Mouse (Mus musculus): ENCODE results near the gene Mynn. TPM values are rescaled to one million over a fixed set of nuclear protein-coding genes. Genes with fewer than 3 reads are reported as not detected.

The Mynn gene
- 52.4 TPM for polyA plus RNA-seq (2017; shearing (Covaris generic))

DNA sequence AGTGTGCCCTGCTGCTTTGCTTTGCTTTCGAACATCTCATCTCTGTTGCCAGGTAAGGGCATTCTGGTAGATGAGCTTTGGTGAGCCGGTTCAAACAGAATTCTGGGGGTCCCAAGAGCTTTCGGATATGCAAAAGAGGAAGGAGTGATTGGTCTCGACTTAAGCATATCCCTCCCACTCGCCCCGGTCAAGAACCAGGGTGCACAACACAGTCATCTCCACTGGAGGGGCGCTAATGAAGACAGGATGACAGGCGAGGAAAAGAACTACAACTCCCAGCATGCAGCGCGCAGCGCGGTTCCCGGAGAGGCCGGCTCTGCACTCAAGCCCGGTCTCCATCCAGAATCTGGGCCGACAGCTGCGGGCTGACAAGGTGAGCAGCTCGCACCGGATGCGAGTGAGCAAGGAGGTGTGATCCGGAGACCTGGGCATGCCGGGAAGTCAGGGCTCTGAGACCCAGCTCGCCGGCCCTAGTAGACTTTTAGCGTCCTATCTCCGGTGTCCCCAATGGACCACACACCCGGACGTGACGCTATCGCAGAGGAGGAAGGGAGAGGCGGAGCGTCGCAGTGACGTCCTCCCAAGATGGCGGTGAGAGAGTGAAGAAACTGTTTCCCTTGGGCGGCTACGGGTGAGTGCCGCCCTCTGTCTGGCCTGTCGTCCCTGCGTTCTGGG is at the start of gene Mynn:
Gene Mynn, plus strand, starts transcription at position 1 of the 675 bp plus-strand sequence.

DNA sequence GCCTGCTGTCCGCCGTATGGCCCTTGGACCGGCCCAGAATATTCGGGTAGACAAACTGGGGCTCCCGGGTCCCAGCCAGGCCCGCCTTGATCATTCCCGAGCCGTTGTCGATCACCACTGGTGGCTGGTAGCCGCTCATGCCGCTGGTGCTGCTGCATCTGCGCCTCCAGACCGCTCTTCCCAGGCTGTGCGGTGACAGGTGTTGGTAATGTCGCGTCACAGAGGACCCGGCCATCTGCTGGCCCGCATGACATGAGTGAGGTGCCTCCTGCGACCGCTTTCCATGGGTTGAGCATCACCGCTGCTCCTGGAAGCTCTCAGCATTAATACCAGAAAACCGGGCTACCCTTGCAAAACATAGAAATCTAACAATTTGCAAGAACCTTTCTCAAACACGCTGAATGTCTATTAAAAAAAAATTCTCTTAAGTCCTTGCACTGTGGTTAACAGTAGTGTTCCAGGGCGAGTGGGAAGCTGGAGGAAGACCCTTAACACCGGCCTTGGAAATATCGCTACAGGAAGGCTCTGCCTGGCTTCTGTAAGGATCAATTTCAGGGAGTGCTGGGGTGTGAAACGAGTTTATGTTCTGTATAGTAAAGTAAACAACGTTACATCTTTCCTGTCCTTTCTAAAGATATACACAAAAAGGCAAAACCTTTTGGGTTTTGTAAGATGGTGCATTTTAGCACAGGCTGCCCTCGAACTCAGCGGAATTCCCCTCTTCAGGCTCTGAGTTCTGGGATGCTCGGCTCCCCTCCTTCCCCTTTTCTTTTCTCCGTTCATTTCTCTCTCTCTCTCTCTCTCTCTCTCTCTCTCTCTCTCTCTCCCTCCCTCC is 1.9 kb upstream of the Mynn start, which contains the start of gene Actrt3:
Gene Actrt3, minus strand, starts transcription at position 229 of the 835 bp plus-strand sequence.

DNA sequence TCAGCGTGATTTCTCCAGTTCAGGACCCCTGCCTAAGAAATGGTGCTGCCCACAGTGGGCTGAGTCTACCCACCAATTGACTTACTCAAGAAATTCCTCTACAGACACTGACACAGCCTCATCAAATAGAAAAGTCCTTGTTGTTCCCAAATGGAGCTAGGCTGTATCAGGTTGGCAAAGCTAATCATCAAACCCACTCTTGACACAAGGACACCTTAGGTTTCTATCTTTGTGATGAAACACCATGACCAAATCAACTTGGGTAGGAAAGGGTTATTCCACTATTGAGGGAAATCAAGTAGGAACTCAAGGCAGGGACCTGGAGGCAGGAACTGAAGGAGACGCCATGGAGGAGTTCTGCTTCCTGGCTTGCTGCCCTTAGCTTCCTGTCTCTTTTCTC is 42.3 kb downstream of the Mynn start, which contains the start of gene Lrriq4:
Gene Lrriq4, plus strand, starts transcription at position 301 of the 400 bp plus-strand sequence.

DNA sequence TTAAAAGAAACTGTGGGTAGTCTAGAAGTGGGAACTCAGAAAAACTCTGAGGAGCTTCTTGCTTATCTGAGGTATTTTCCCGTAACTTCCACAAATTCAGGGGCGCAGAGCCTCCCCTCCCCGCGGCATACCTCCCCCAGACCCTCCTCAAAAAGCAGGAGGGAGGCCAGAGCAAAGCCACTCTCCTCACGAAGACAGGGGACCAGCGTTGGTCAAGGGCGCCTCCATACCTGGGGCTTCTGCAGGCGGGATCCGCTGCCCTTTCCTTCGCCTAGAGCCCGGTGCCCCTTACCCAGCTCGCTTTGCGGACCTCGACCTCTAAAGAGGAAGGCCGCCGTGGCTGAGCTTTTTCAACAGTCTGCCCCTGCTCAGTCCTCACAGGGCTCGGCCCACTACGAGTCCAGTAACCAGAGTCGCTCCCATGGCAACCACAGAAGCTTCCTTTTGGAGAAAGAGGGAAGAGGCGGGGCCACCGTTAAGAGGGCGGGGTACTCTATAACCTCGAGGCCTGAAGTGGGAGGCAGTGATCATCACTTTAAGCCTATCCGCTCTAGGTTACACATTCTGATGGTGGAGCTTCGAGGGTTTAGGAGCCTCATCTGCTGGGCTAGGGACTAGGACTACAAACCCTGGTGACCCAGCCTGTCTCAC is 45.7 kb downstream of the Mynn start, which contains the start of gene Lrrc34:
Gene Lrrc34, minus strand, starts transcription at position 430 of the 651 bp plus-strand sequence.

Other genes with a start within 250 kb of the Mynn start
- not detected for gene Mecom, start 54.1 kb upstream of the Mynn start, polyA plus RNA-seq (2017; shearing (Covaris generic))
- gene Actrt3, start 2.1 kb upstream of the Mynn start, polyA plus RNA-seq (2017; shearing (Covaris generic)), result not detected
- gene Lrriq4, start 42.4 kb downstream of the Mynn start, polyA plus RNA-seq (2017; shearing (Covaris generic)), result not detected
- not detected for gene Lrrc34, start 45.8 kb downstream of the Mynn start, polyA plus RNA-seq (2017; shearing (Covaris generic))
- gene Lrrc31, start 97.8 kb downstream of the Mynn start, polyA plus RNA-seq (2017; shearing (Covaris generic)), result not detected
- not detected for gene Samd7, start 144.2 kb downstream of the Mynn start, polyA plus RNA-seq (2017; shearing (Covaris generic))
- gene Sec62, start 190.8 kb downstream of the Mynn start, polyA plus RNA-seq (2017; shearing (Covaris generic)), result 95.1 TPM